Mouse (Mus musculus) liver, postnatal 0 days (tissue): ENCODE results near the gene Tmem235.

Experiments used
- CTCF ChIP-seq: sonication (generic); IDR thresholded peaks from 2 replicates; pipeline ENCODE4 v1.5.1; 2016; ENCODE audit warnings: antibody characterized with exemption, low read depth
- EP300 ChIP-seq: IDR thresholded peaks from 2 replicates; pipeline ENCODE4 v1.6.1; 2016; ENCODE audit warnings: antibody characterized with exemption, low read depth, mild to moderate bottlenecking

DNA sequence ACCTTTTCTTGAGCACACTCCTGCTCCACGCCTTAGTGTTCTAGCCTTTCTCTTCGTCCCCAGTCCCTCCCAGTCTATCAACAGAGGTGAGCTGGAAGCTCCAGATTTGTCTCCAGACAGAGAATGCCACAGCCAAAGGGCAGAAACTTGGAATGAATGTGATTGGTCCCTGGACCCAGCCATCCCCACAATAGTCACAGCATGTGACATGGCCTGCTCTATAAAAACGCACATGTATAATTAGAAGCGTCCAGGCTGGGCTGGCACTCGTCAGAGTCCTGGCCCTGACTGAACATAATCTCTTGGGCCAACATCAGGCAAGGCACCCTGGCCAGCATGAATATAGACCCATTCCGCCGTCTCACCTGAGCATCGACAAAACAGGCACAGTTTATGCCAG lies 41.5 kb upstream of the Tmem235 start:
- TF ChIP-seq EP300 (no peak), CTCF (no peak)
